Mouse (Mus musculus) spleen, postnatal 36 days (tissue): Measurements from ENCODE around the gene Arl4c.

Experiments used
- DNase-seq, 2 experiments: peaks; one replicate each; pipeline ENCODE4 v3.0.0; 2022; ENCODE audit warnings: low spot score in 2 of 2, mixed read lengths in 1 of 2

The Arl4c gene

GRCm38 (mm10) chr1:88624376-88624775 is 77.6 kb downstream of the Arl4c start:
- no peak for DNase-seq

GRCm38 (mm10) chr1:88623541-88624115 is 78.4 kb downstream of the Arl4c start:
- DNase-seq, result no peak
